Mouse (Mus musculus) testis, postnatal 10 days (tissue): ENCODE data around the gene Arf1.

Experiments
- DNase-seq: peaks from one replicate; pipeline ENCODE4 v3.0.0; 2021; ENCODE audit warnings: low spot score

Arf1 gene

GRCm38 (mm10) chr11:59228122-59228953 is at the start of gene Arf1:
Gene Arf1, minus strand, starts transcription at chr11:59228270.
- DNase-seq = peak; percentile 98

GRCm38 (mm10) chr11:59276877-59277276 is 48.8 kb upstream of the Arf1 start:
- DNase-seq = no peak

GRCm38 (mm10) chr11:59274184-59274583 is 46.1 kb upstream of the Arf1 start:
- no peak for DNase-seq

- no peak for DNase-seq
Observed at GRCm38 (mm10) chr11:59266727-59267126, 38.7 kb upstream of the Arf1 start.

- DNase-seq = no peak
Observed at GRCm38 (mm10) chr11:59265154-59265813, 37.2 kb upstream of the Arf1 start.

- no peak for DNase-seq
Observed at GRCm38 (mm10) chr11:59264593-59264992, 36.5 kb upstream of the Arf1 start.

- DNase-seq = peak; percentile 74
Observed at GRCm38 (mm10) chr11:59263870-59264563, 35.9 kb upstream of the Arf1 start.

GRCm38 (mm10) chr11:59262308-59262707 is 34.2 kb upstream of the Arf1 start:
- DNase-seq = no peak

GRCm38 (mm10) chr11:59260706-59261493 is 32.8 kb upstream of the Arf1 start:
- no peak for DNase-seq

- DNase-seq = no peak
Observed at GRCm38 (mm10) chr11:59259647-59260046, 31.6 kb upstream of the Arf1 start.

GRCm38 (mm10) chr11:59248101-59248500 is 20.0 kb upstream of the Arf1 start:
- DNase-seq = no peak

GRCm38 (mm10) chr11:59243856-59244255 is 15.8 kb upstream of the Arf1 start:
- DNase-seq = no peak

GRCm38 (mm10) chr11:59241841-59242240 is 13.8 kb upstream of the Arf1 start:
- DNase-seq = no peak

- no peak for DNase-seq
Observed at GRCm38 (mm10) chr11:59239796-59240195, 11.7 kb upstream of the Arf1 start.

- DNase-seq = no peak
Observed at GRCm38 (mm10) chr11:59239428-59239785, 11.3 kb upstream of the Arf1 start.

- peak; percentile 83 for DNase-seq
Observed at GRCm38 (mm10) chr11:59238525-59239427, 10.7 kb upstream of the Arf1 start.

- DNase-seq = no peak
Observed at GRCm38 (mm10) chr11:59232797-59233196, 4.7 kb upstream of the Arf1 start.

GRCm38 (mm10) chr11:59230144-59230760 is 2.2 kb upstream of the Arf1 start:
- DNase-seq = peak; percentile 82

GRCm38 (mm10) chr11:59227604-59228121 is 407 bp downstream of the Arf1 start:
- DNase-seq = no peak
